Mouse (Mus musculus) intestine, embryonic 16.5 days (tissue): ENCODE results near the gene Mcl1. TPM values are rescaled to one million over a fixed set of nuclear protein-coding genes. Genes with fewer than 3 reads are reported as not detected.

Experiments used
- ATAC-seq: fragments of 200-750 bp; cut with Nextera tagmentation; 2 replicates; pipeline ENCODE4 v1.8.0; 2017; ENCODE audit warnings: moderate TSS enrichment, moderate library complexity
- H3K27ac ChIP-seq: fragments of 300-500 bp; sonication (generic); 2 replicates; pipeline ENCODE4 v1.5.1; 2014; ENCODE audit warnings: mild to moderate bottlenecking, low read length
- H3K27me3 ChIP-seq: fragments of 300-500 bp; sonication (generic); replicated peaks from 2 replicates; pipeline ENCODE4 v1.6.1; 2014; ENCODE audit warnings: low read length, control low read depth, mixed read lengths; ENCODE audit not compliant: control insufficient read depth, insufficient read depth
- H3K36me3 ChIP-seq: fragments of 300-500 bp; sonication (generic); 2 replicates; pipeline ENCODE4 v1.6.1; 2014; ENCODE audit warnings: low read length, control low read depth; ENCODE audit not compliant: control insufficient read depth, insufficient read depth
- H3K4me1 ChIP-seq: fragments of 300-500 bp; sonication (generic); 2 replicates; pipeline ENCODE4 v1.6.1; 2014; ENCODE audit warnings: low read length, control low read depth, mixed read lengths; ENCODE audit not compliant: control insufficient read depth, insufficient read depth
- H3K4me2 ChIP-seq: fragments of 300-500 bp; sonication (generic); 2 replicates; pipeline ENCODE4 v1.6.1; 2014; ENCODE audit warnings: low read depth, low read length, control low read depth
- H3K4me3 ChIP-seq: fragments of 300-500 bp; sonication (generic); 2 replicates; pipeline ENCODE4 v1.5.1; 2014; ENCODE audit warnings: mild to moderate bottlenecking, low read length
- H3K9ac ChIP-seq: fragments of 300-500 bp; sonication (generic); 2 replicates; pipeline ENCODE4 v1.6.1; 2014; ENCODE audit warnings: low read depth, low read length
- H3K9me3 ChIP-seq: fragments of 300-500 bp; sonication (generic); 2 replicates; pipeline ENCODE4 v1.6.1; 2016; ENCODE audit warnings: low read length, control low read depth; ENCODE audit not compliant: control insufficient read depth
- WGBS: fragments of 180-500 bp; shearing (Covaris S2); extraction: QIAGEN DNeasy Blood & Tissue Kit; methylation state at CpG from one replicate; pipeline ENCODE4 v1.1.7; 2014; 5-methylcytosine and 5-hydroxymethylcytosine counted together
- polyA plus RNA-seq: library from polyadenylated mRNA; unstranded; fragments of >200 nt; fragmentation: Nextera tagmentation; extraction: Ambion mirVana; gene quantifications from 2 replicates; pipeline ENCODE4 v1.2.1, GENCODE M21; 2015

Gene Mcl1
- polyA plus RNA-seq, 1 experiment from 2014 or later: 14.7 TPM

- no peak overlapping the region for H3K4me2 ChIP-seq
- WGBS: 60% methylated on average over 10 of the region's 10 CpGs
- no peak overlapping the region for H3K9ac ChIP-seq
- H3K4me1 ChIP-seq: peaks cover 5% of the 10 kb centered on the region
- no peak overlapping the region for H3K27ac ChIP-seq
- 0 out of 2 replicates have a peak, but pooled peaks cover 2% of the 10 kb centered on the region for H3K36me3 ChIP-seq
- H3K4me3 ChIP-seq: no peak overlapping the region
- no peak for ATAC-seq
- H3K9me3 ChIP-seq: no peaks in the 10 kb centered on the region
- H3K27me3 ChIP-seq: no peaks in the 10 kb centered on the region
These were observed 13.0 kb upstream of the Mcl1 start for GRCm38 (mm10) chr3:95645313-95646235.

- no peaks in the 10 kb centered on the region for H3K36me3 ChIP-seq
- H3K27ac ChIP-seq: no peak overlapping the region
- H3K27me3 ChIP-seq: no peaks in the 10 kb centered on the region
- no peak overlapping the region for H3K4me2 ChIP-seq
- no peaks in the 10 kb centered on the region for H3K9me3 ChIP-seq
- ATAC-seq: no peak
- no peak overlapping the region for H3K4me3 ChIP-seq
- 89% methylated on average over 5 of the region's 5 CpGs for WGBS
- H3K4me1 ChIP-seq: peaks cover 12% of the 10 kb centered on the region
- H3K9ac ChIP-seq: no peak overlapping the region
These were observed 10.6 kb upstream of the Mcl1 start for GRCm38 (mm10) chr3:95648016-95648415.

- peak; percentile 50 for ATAC-seq
- Histone ChIP-seq H3K27ac (peak overlapping the region; percentile 71), H3K9me3 (no peaks in the 10 kb centered on the region), H3K36me3 (no peaks in the 10 kb centered on the region), H3K4me3 (no peak overlapping the region), H3K4me2 (no peak overlapping the region), H3K27me3 (no peaks in the 10 kb centered on the region), H3K9ac (0 out of 2 replicates have a peak overlapping the region, but pooled peaks have one; percentile 6), H3K4me1 (peaks cover 16% of the 10 kb centered on the region)
- WGBS: 63% methylated on average over 6 of the region's 6 CpGs
These were observed 8.1 kb upstream of the Mcl1 start for GRCm38 (mm10) chr3:95650276-95651032.

- H3K4me3 ChIP-seq: no peak overlapping the region
- H3K9me3 ChIP-seq: no peaks in the 10 kb centered on the region
- H3K4me2 ChIP-seq: no peak overlapping the region
- WGBS: 77% methylated on average over 3 of the region's 3 CpGs
- H3K36me3 ChIP-seq: no peaks in the 10 kb centered on the region
- H3K4me1 ChIP-seq: peaks cover 16% of the 10 kb centered on the region
- no peak; the same call in 1 of the 2 replicates for ATAC-seq
- H3K9ac ChIP-seq: 0 out of 2 replicates have a peak overlapping the region, but pooled peaks have one; percentile 6
- H3K27ac ChIP-seq: peak overlapping the region; percentile 71
- H3K27me3 ChIP-seq: no peaks in the 10 kb centered on the region
These were observed 7.6 kb upstream of the Mcl1 start for GRCm38 (mm10) chr3:95651033-95651373.

- no peak overlapping the region for H3K4me2 ChIP-seq
- H3K36me3 ChIP-seq: no peaks in the 10 kb centered on the region
- H3K9ac ChIP-seq: no peak overlapping the region
- H3K27me3 ChIP-seq: no peaks in the 10 kb centered on the region
- 85% methylated on average over 16 of the region's 16 CpGs for WGBS
- H3K4me1 ChIP-seq: peaks cover 16% of the 10 kb centered on the region
- H3K9me3 ChIP-seq: no peaks in the 10 kb centered on the region
- peak overlapping the region; percentile 71 for H3K27ac ChIP-seq
- ATAC-seq: no peak
- H3K4me3 ChIP-seq: no peak overlapping the region
These were observed 7.0 kb upstream of the Mcl1 start for GRCm38 (mm10) chr3:95651391-95652203.

GRCm38 (mm10) chr3:95652204-95652811 lies 6.3 kb upstream of the Mcl1 start:
- Histone ChIP-seq H3K9ac (no peak overlapping the region), H3K4me2 (no peak overlapping the region), H3K27me3 (no peaks in the 10 kb centered on the region), H3K4me3 (no peak overlapping the region), H3K27ac (no peak overlapping the region), H3K9me3 (no peaks in the 10 kb centered on the region), H3K36me3 (no peaks in the 10 kb centered on the region), H3K4me1 (peaks cover 16% of the 10 kb centered on the region)
- ATAC-seq: no peak
- WGBS: 64% methylated on average over 7 of the region's 7 CpGs

GRCm38 (mm10) chr3:95652871-95653270 lies 5.7 kb upstream of the Mcl1 start:
- no peak overlapping the region for H3K4me2 ChIP-seq
- ATAC-seq: no peak
- H3K27ac ChIP-seq: no peak overlapping the region; the same call in 1 of the 2 replicates
- H3K4me1 ChIP-seq: peaks cover 16% of the 10 kb centered on the region
- H3K27me3 ChIP-seq: no peaks in the 10 kb centered on the region
- no peaks in the 10 kb centered on the region for H3K9me3 ChIP-seq
- no peak overlapping the region for H3K9ac ChIP-seq
- no peak overlapping the region for H3K4me3 ChIP-seq
- WGBS: 33% methylated on average over 6 of the region's 6 CpGs
- no peaks in the 10 kb centered on the region for H3K36me3 ChIP-seq

- H3K9ac ChIP-seq: peak overlapping the region; percentile 27; the same call in 1 of the 2 replicates
- H3K9me3 ChIP-seq: no peaks in the 10 kb centered on the region
- H3K4me3 ChIP-seq: no peak overlapping the region
- 13% methylated on average over 11 of the region's 11 CpGs for WGBS
- no peak overlapping the region for H3K4me2 ChIP-seq
- no peaks in the 10 kb centered on the region for H3K36me3 ChIP-seq
- ATAC-seq: peak; percentile 25; the same call in 1 of the 2 replicates
- H3K27ac ChIP-seq: peak overlapping the region; percentile 58
- H3K4me1 ChIP-seq: peaks cover 16% of the 10 kb centered on the region
- H3K27me3 ChIP-seq: no peaks in the 10 kb centered on the region
These were observed 5.0 kb upstream of the Mcl1 start for GRCm38 (mm10) chr3:95653473-95654034.
